25 mouse cellular contexts compared by ENCODE assay signal in genomic region chr8:82191011-82191410, GRCm38 (mm10).
"Had no signal": no experiment of that assay in that cellular context is flagged by ENCODE, and none has a peak within 500 bp of the region (broad histone marks: within the 10 kb centered on the region; RNA-seq: fewer than 3 reads in every experiment).

No protein-coding gene starts in this region.

- H3K36me3 ChIP-seq: heart, embryonic 10.5 days; heart, embryonic 12.5 days; hindbrain, embryonic 10.5 days; hindbrain, embryonic 12.5 days; intestine, embryonic 15.5 days; limb, embryonic 13.5 days; limb, embryonic 15.5 days; liver, embryonic 12.5 days had no signal

- H3K27me3 ChIP-seq: heart, embryonic 12.5 days; hindbrain, embryonic 12.5 days; intestine, embryonic 15.5 days; limb, embryonic 13.5 days; limb, embryonic 15.5 days; liver, embryonic 12.5 days had no signal

- H3K9ac ChIP-seq: heart, embryonic 12.5 days; hindbrain, embryonic 12.5 days; hindbrain, embryonic 14.5 days; intestine, embryonic 15.5 days; limb, embryonic 13.5 days; limb, embryonic 15.5 days; liver, embryonic 12.5 days had no signal

- H3K9me3 ChIP-seq: heart, embryonic 10.5 days; heart, embryonic 12.5 days; hindbrain, embryonic 10.5 days; hindbrain, embryonic 12.5 days; intestine, embryonic 15.5 days; limb, embryonic 13.5 days; limb, embryonic 15.5 days; liver, embryonic 12.5 days had no signal

- H3K4me2 ChIP-seq: heart, embryonic 12.5 days; hindbrain, embryonic 12.5 days; hindbrain, embryonic 14.5 days; intestine, embryonic 15.5 days; limb, embryonic 13.5 days; limb, embryonic 15.5 days; liver, embryonic 12.5 days had no signal

- H3K4me3 ChIP-seq: heart, embryonic 10.5 days; heart, embryonic 12.5 days; hindbrain, embryonic 10.5 days; hindbrain, embryonic 12.5 days; intestine, embryonic 15.5 days; layer of hippocampus, adult 2 months; left cerebral cortex, adult 2 months; limb, embryonic 13.5 days; limb, embryonic 15.5 days; liver, embryonic 12.5 days had no signal

- ATAC-seq: hindbrain, embryonic 16.5 days; inflammation-experienced regulatory T-cells, adult 6 months; intestine, embryonic 15.5 days; intestine, postnatal 0 days; liver, embryonic 12.5 days had no signal

- H3K4me1 ChIP-seq: hindbrain, embryonic 10.5 days; hindbrain, embryonic 12.5 days; intestine, embryonic 15.5 days; limb, embryonic 13.5 days; limb, embryonic 15.5 days; liver, embryonic 12.5 days had no signal

- DNase-seq: gastrocnemius, postnatal 14 days; gastrocnemius, postnatal 36 days; heart, adult 18-20 months; heart, postnatal 10 days; heart, postnatal 4 days; kidney, adult 18-20 months; kidney, adult 8-10 months; kidney, postnatal 10 days; kidney, postnatal 25 days; kidney, postnatal 4 days; left cerebral cortex, postnatal 4 days had no signal

- H3K27ac ChIP-seq: heart, embryonic 10.5 days; hindbrain, embryonic 10.5 days; hindbrain, embryonic 12.5 days; hindbrain, embryonic 14.5 days; intestine, embryonic 15.5 days; layer of hippocampus, adult 2 months; left cerebral cortex, adult 2 months; limb, embryonic 13.5 days; limb, embryonic 15.5 days; liver, embryonic 12.5 days had no signal
